Mouse (Mus musculus): ENCODE data around the gene 4930430A15Rik. TPM values are rescaled to one million over a fixed set of nuclear protein-coding genes. Genes with fewer than 3 reads are reported as not detected.

Gene 4930430A15Rik
- not detected for total RNA-seq (2022)

DNA sequence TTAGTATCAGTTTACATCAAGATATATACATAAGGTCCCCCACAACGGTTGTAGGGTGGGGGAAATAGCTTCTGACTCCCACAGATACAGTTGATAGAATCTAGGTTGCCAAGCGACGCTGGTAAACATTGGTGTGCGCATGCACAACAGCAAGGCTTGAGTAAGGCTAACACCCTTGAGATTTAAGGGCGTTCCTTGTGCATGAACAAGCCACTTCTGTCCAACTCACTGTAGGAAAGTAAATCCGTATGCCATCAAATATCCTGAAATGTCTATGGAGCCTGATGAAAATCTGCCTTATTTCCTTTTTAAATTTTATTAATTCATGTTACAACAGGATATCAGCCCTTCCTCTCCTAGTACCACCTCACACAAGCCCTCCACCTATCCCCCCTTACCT lies at the start of gene 4930430A15Rik:
Gene 4930430A15Rik, minus strand, starts transcription at position 101 of the 400 bp plus-strand sequence.
- no peak for DNase-seq (ENCODE audit: low spot score in 2 of 2)

DNA sequence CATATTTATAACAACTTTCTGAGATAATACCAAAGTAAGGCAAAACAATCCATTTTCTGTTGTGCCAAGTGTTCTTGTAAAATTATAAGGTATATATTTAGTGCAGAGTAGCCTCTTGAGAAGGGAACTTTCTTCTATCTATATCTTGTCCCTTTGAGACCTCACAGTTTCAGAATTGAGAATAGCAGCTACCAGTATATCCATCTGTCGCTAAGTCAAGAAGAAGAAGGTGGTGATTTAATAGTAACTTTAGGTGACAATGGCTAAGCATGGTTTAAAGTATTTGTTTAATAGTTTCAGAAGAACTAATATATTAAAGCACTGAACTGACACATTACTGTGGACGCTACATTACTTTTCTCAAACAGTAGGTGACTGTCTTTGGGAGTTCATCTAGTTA lies 44.6 kb upstream of the 4930430A15Rik start, which contains the start of gene Olfr1277:
Gene Olfr1277, minus strand, starts transcription at position 101 of the 400 bp plus-strand sequence.
- DNase-seq (ENCODE audit: low spot score in 2 of 2): no peak

DNA sequence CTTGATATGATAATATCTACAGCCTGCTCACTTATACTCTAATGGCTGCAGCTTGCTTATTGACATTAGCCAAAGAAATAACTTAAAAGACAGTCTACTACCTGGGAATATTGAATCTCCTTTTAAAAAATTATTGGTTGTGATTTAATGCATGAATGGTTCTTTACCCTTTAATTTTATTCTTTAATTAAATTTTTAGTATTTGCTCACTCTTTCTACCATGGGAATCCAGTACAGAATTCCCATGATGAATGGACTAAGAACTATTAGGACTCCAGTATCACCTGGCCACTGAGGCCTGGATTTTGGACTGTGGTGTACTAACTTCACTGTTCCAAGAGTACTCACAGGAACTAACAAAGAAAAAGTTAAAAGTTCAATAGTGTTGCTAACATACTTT lies 24.8 kb upstream of the 4930430A15Rik start, which contains the start of gene Olfr1276:
Gene Olfr1276, plus strand, starts transcription at position 301 of the 400 bp plus-strand sequence.
- no peak for DNase-seq (ENCODE audit: low spot score in 2 of 2)

DNA sequence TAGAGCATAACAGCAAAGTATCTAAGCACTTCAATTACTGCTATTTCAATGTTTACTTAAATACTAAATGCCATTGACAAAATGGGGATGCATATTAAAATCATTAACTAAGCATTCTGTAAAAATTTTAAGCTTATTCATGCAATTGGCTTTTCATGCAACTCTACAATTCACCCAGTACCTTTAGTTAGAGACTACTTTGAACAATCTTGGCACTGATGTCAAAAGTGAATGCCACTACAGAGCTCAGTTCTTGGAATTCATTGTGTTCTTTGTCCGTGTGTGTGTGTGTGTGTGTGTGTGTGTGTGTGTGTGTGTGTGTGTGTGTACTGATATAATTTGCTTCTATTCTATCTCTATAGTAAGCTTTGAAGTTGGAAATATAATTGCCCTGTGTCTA lies 5.8 kb upstream of the 4930430A15Rik start, which contains the start of gene Olfr1275:
Gene Olfr1275, minus strand, starts transcription at position 101 of the 400 bp plus-strand sequence.
- no peak for DNase-seq (ENCODE audit: low spot score in 2 of 2)

DNA sequence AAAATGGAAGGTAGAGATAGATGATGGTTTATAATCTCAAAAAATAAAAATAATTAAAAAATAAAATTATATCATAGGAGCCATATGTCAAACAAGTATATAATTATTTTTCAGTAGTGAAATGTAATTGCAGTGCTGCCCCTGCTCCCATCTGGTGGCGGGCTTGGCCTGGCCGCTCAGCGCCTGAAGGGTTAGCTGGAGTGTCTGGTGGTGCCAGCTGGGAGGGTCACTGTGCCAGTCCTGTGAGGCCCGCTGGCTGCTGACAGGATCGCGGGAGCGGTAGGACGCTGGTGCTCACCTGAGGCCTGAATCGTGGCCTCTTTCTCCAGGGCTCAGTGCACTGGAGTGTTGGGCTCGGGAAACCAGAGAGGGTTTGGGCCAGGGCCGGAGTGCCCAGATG lies 47.3 kb downstream of the 4930430A15Rik start:
- no peak for DNase-seq (ENCODE audit: low spot score in 2 of 2)

DNA sequence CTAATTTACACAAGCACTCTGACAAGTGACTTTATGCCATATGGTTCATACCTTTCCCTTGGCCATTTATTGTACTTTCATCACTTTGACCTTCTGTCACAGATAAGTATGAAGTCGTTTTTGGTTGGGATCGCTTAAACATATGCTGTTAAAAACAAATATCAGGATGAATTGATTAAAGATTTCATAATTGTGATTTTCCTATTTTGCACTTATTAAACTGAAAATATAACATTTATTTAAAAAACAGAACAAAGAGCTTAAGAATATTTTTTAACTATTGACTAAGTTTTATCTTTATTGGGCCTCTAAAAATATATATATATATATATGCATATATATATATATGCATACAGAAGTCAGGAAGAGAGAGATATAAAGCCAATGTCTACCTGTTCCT lies 76.6 kb downstream of the 4930430A15Rik start, which contains the start of gene Gm15130:
Gene Gm15130, minus strand, starts transcription at position 101 of the 400 bp plus-strand sequence.
- no peak for DNase-seq (ENCODE audit: low spot score in 2 of 2)

DNA sequence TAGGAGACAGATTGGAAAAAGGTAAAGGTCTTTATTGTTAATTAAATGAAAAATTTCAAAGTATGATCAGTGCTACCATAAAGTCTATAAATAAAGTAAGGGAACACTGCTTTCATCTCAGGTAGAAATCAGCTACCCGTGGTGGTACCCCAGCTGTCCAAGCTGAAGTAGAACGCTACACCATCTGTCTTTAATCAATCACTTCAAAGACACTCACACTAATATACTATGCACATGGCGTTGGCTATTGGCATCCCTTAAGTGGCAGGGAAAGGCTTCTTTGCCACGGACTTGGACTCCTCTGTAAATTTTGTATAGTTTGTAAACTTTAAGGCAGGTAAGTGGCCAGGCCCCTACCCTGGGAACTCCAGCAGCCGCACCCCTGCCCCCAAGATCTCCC lies 93.7 kb downstream of the 4930430A15Rik start:
- no peak for DNase-seq (ENCODE audit: low spot score in 2 of 2)

Other genes starting within 250 kb of the 4930430A15Rik start
- not detected for gene Gm13941, start 123.6 kb downstream of the 4930430A15Rik start, total RNA-seq (2022)
- gene Gm15130, start 76.7 kb downstream of the 4930430A15Rik start, total RNA-seq (2022): not detected
- gene Olfr1275, start 5.7 kb upstream of the 4930430A15Rik start, total RNA-seq (2022): not detected
- not detected for gene Olfr1276, start 24.9 kb upstream of the 4930430A15Rik start, total RNA-seq (2022)
- gene Olfr1277, start 44.5 kb upstream of the 4930430A15Rik start, total RNA-seq (2022): not detected
- gene Olfr1278, start 60.5 kb upstream of the 4930430A15Rik start, total RNA-seq (2022): not detected
- gene Olfr1279, start 71.0 kb upstream of the 4930430A15Rik start, total RNA-seq (2022): not detected
- gene Olfr1280, start 84.4 kb upstream of the 4930430A15Rik start, total RNA-seq (2022): not detected
- gene Olfr1281, start 96.9 kb upstream of the 4930430A15Rik start, total RNA-seq (2022): not detected
- gene Olfr1282, start 106.5 kb upstream of the 4930430A15Rik start, total RNA-seq (2022): not detected
- not detected for gene Olfr1283, start 137.2 kb upstream of the 4930430A15Rik start, total RNA-seq (2022)
- not detected for gene Olfr1284, start 145.9 kb upstream of the 4930430A15Rik start, total RNA-seq (2022)
- not detected for gene Olfr1286, start 193.5 kb upstream of the 4930430A15Rik start, total RNA-seq (2022)
- gene Olfr1287, start 219.5 kb upstream of the 4930430A15Rik start, total RNA-seq (2022): not detected
- not detected for gene Olfr1288, start 244.5 kb upstream of the 4930430A15Rik start, total RNA-seq (2022)

Measured in layer of hippocampus, adult 8-10 months (tissue).